Mouse (Mus musculus) cerebellum, adult 2 months (tissue): ENCODE data around the gene Spdya. TPM values are rescaled to one million over a fixed set of nuclear protein-coding genes. Genes with fewer than 3 reads are reported as not detected.
A peak's percentile ranks its signal among the peaks of the same experiment; 100 is the strongest.
"Not testable (repeated sequence)": the region's sequence is repeated elsewhere in the genome, so short reads cannot be mapped to it uniquely, and the experiment has no call there.

Experiments
- DNase-seq, 2 experiments: peaks; one replicate each; pipeline ENCODE4 v3.0.0; 2021
- H3K27ac ChIP-seq: fragments of 200-500 bp; 2 replicates; pipeline ENCODE4 v1.5.1; 2012; ENCODE audit warnings: low read length, control low read depth, inconsistent platforms; ENCODE audit not compliant: insufficient read depth
- H3K27me3 ChIP-seq: fragments of 200-500 bp; 2 replicates; pipeline ENCODE4 v1.6.1; 2012; ENCODE audit warnings: inconsistent platforms, mild to moderate bottlenecking, low read length, moderate library complexity; ENCODE audit not compliant: control insufficient read depth, insufficient read depth
- H3K4me1 ChIP-seq: fragments of 200-500 bp; 2 replicates; pipeline ENCODE4 v1.6.1; 2011; ENCODE audit warnings: low read length; ENCODE audit not compliant: control insufficient read depth, insufficient read depth
- H3K4me3 ChIP-seq: fragments of 200-500 bp; replicated peaks from 2 replicates; pipeline ENCODE3; 2011; ENCODE audit warnings: mild to moderate bottlenecking, low read depth, low read length, control low read depth; ENCODE audit not compliant: insufficient read depth
- CTCF ChIP-seq: fragments of 200-500 bp; IDR thresholded peaks from 2 replicates; pipeline ENCODE4 v1.5.1; 2011; ENCODE audit warnings: low read depth, mild to moderate bottlenecking, control low read depth, low read length, moderate library complexity, borderline replicate concordance; ENCODE audit not compliant: insufficient read depth
- POLR2A ChIP-seq: fragments of 200-500 bp; IDR thresholded peaks from 2 replicates; pipeline ENCODE4 v1.6.1; 2011; ENCODE audit warnings: low read length, control low read depth, borderline replicate concordance; ENCODE audit not compliant: insufficient read depth
- WGBS: fragments of 180-500 bp; shearing (Covaris S2); methylation state at CpG from one replicate; pipeline ENCODE4 v1.1.7; 2018; 5-methylcytosine and 5-hydroxymethylcytosine counted together
- polyA plus RNA-seq: library from polyadenylated mRNA; depleted of rRNA; stranded (reverse); fragments of >200 nt; gene quantifications from 2 replicates; pipeline ENCODE4 v1.2.3, GENCODE M21; 2012; rRNA removed

The Spdya gene
- polyA plus RNA-seq, 1 experiment, result 1.5 TPM

- DNase-seq, result peak; percentile 94 to 96
- no peak for TF ChIP-seq CTCF
- TF ChIP-seq POLR2A, result peak; percentile 77
- no peaks in the 10 kb centered on the region for H3K27me3 ChIP-seq
- H3K27ac ChIP-seq, result no peak within 1 kb of the TSS
- WGBS, result 5% methylated on average over 40 of the region's 40 CpGs
- H3K4me1 ChIP-seq, result peaks cover 3% of the 10 kb centered on the region; the same call in 1 of the 2 replicates
- H3K4me3 ChIP-seq, result peak within 1 kb of the TSS; percentile 91
Observed at GRCm38 (mm10) chr17:71615638-71616318, 63.9 kb downstream of the Spdya start, which contains the start of gene Wdr43. Wdr43 (plus strand) TSS chr17:71615895.

GRCm38 (mm10) chr17:71616319-71617032, 64.6 kb downstream of the Spdya start:
- H3K27ac ChIP-seq, result no peak overlapping the region
- no peaks in the 10 kb centered on the region for H3K27me3 ChIP-seq
- WGBS, result under 1% methylated on average over 73 of the region's 73 CpGs
- no peak for TF ChIP-seq CTCF
- TF ChIP-seq POLR2A, result no peak
- H3K4me3 ChIP-seq, result peak overlapping the region; percentile 91
- peak in 1 of 2 experiments; percentile 32 for DNase-seq
- H3K4me1 ChIP-seq, result peaks cover 3% of the 10 kb centered on the region; the same call in 1 of the 2 replicates

- WGBS, result 2% methylated on average over 10 of the region's 10 CpGs
- H3K27ac ChIP-seq, result no peak overlapping the region
- no peaks in the 10 kb centered on the region for H3K27me3 ChIP-seq
- DNase-seq, result no peak
- H3K4me3 ChIP-seq, result peak overlapping the region; percentile 91
- no peak for TF ChIP-seq CTCF
- H3K4me1 ChIP-seq, result peaks cover 3% of the 10 kb centered on the region; the same call in 1 of the 2 replicates
Observed at GRCm38 (mm10) chr17:71617033-71617362, 65.1 kb downstream of the Spdya start.

GRCm38 (mm10) chr17:71617974-71618373, 66.1 kb downstream of the Spdya start:
- no peak for TF ChIP-seq POLR2A
- no peak for TF ChIP-seq CTCF
- no peak for DNase-seq
- Histone ChIP-seq H3K4me3 (no peak overlapping the region), H3K27me3 (no peaks in the 10 kb centered on the region), H3K4me1 (peaks cover 3% of the 10 kb centered on the region; the same call in 1 of the 2 replicates), H3K27ac (no peak overlapping the region)
- 64% methylated on average over 4 of the region's 4 CpGs for WGBS

- 93% methylated on average over 10 of the region's 10 CpGs for WGBS
- DNase-seq, result no peak
- Histone ChIP-seq H3K4me3 (no peak overlapping the region), H3K27me3 (no peaks in the 10 kb centered on the region), H3K4me1 (peaks cover 11% of the 10 kb centered on the region), H3K27ac (no peak overlapping the region)
- TF ChIP-seq POLR2A, result no peak
- TF ChIP-seq CTCF, result no peak
Observed at GRCm38 (mm10) chr17:71631806-71632205, 79.9 kb downstream of the Spdya start.

- TF ChIP-seq CTCF (no peak), POLR2A (no peak)
- WGBS, result 20% methylated on average over 8 of the region's 8 CpGs
- peak; percentile 65 to 77 for DNase-seq
Observed at GRCm38 (mm10) chr17:71633350-71633749, 81.5 kb downstream of the Spdya start.

GRCm38 (mm10) chr17:71636786-71637185, 84.9 kb downstream of the Spdya start:
- H3K27me3 ChIP-seq, result no peaks in the 10 kb centered on the region
- no peak for DNase-seq
- H3K4me3 ChIP-seq, result no peak overlapping the region
- no peak overlapping the region for H3K27ac ChIP-seq
- H3K4me1 ChIP-seq, result peaks cover 22% of the 10 kb centered on the region
- WGBS, result 95% methylated on average over 8 of the region's 8 CpGs
- TF ChIP-seq CTCF, result no peak
- TF ChIP-seq POLR2A, result no peak

More at GRCm38 (mm10) chr17:71633350-71633749, 81.5 kb downstream of the Spdya start:
- H3K27ac ChIP-seq, result no peak overlapping the region
- H3K4me1 ChIP-seq, result peaks cover 11% of the 10 kb centered on the region
- H3K27me3 ChIP-seq, result no peaks in the 10 kb centered on the region
- H3K4me3 ChIP-seq, result no peak overlapping the region

- Histone ChIP-seq H3K4me1 (peaks cover 18% of the 10 kb centered on the region), H3K27me3 (no peaks in the 10 kb centered on the region), H3K4me3 (no peak overlapping the region), H3K27ac (no peak overlapping the region)
- no peak for DNase-seq
- 88% methylated on average over 4 of the region's 4 CpGs for WGBS
- TF ChIP-seq CTCF (no peak), POLR2A (no peak)
Observed at GRCm38 (mm10) chr17:71637750-71638265, 85.9 kb downstream of the Spdya start.

- peaks cover 12% of the 10 kb centered on the region for H3K4me1 ChIP-seq
- H3K27me3 ChIP-seq, DNase-seq, H3K4me3 ChIP-seq, H3K27ac ChIP-seq: not testable (repeated sequence)
- 84% methylated on average over 5 of the region's 5 CpGs for WGBS
Observed at GRCm38 (mm10) chr17:71639056-71639455, 87.2 kb downstream of the Spdya start.

Other genes with a start within 250 kb of the Spdya start
- gene Emilin2, start 240.1 kb upstream of the Spdya start, polyA plus RNA-seq, result 3.7 and 4.5 TPM in 2 replicates
- 2.0 and 2.2 TPM in 2 replicates for gene Gm4707, start 92.1 kb upstream of the Spdya start, polyA plus RNA-seq
- gene Smchd1, start 76.7 kb upstream of the Spdya start, polyA plus RNA-seq, result 24.6 and 26.4 TPM in 2 replicates
- gene Ndc80, start 25.2 kb upstream of the Spdya start, polyA plus RNA-seq, result 0.19 TPM in 1 of 2 replicates, not detected in the other
- 26.0 and 26.8 TPM in 2 replicates for gene Wdr43, start 63.8 kb downstream of the Spdya start, polyA plus RNA-seq
- gene Togaram2, start 121.2 kb downstream of the Spdya start, polyA plus RNA-seq, result 1.1 and 1.9 TPM in 2 replicates
- gene Pcare, start 200.8 kb downstream of the Spdya start, polyA plus RNA-seq, result not detected in 2 replicates
- 35.3 and 42.9 TPM in 2 replicates for gene Clip4, start 216.4 kb downstream of the Spdya start, polyA plus RNA-seq